Mouse (Mus musculus) midbrain, embryonic 13.5 days (tissue): ENCODE data around the gene Olfr585. TPM values are rescaled to one million over a fixed set of nuclear protein-coding genes. Genes with fewer than 3 reads are reported as not detected.

ENCODE experiments used
- ATAC-seq: fragments of 200-750 bp; cut with Nextera tagmentation; 2 replicates; pipeline ENCODE4 v1.8.0; 2017; ENCODE audit warnings: mild to moderate bottlenecking, moderate TSS enrichment, moderate library complexity
- H3K27ac ChIP-seq: fragments of 300-500 bp; sonication (generic); 2 replicates; pipeline ENCODE4 v1.5.1; 2015; ENCODE audit warnings: inconsistent platforms, mild to moderate bottlenecking, moderate library complexity
- H3K27me3 ChIP-seq: fragments of 300-500 bp; sonication (generic); 2 replicates; pipeline ENCODE4 v1.6.1; 2015; ENCODE audit warnings: mild to moderate bottlenecking, inconsistent platforms
- H3K36me3 ChIP-seq: fragments of 300-500 bp; sonication (generic); 2 replicates; pipeline ENCODE4 v1.6.1; 2015; ENCODE audit warnings: mild to moderate bottlenecking, inconsistent platforms
- H3K4me1 ChIP-seq: fragments of 300-500 bp; sonication (generic); replicated peaks from 2 replicates; pipeline ENCODE4 v1.6.1; 2015; ENCODE audit warnings: inconsistent platforms
- H3K4me2 ChIP-seq: fragments of 300-500 bp; sonication (generic); replicated peaks from 2 replicates; pipeline ENCODE4 v1.6.1; 2015; ENCODE audit warnings: moderate library complexity, mild to moderate bottlenecking, inconsistent platforms
- H3K4me3 ChIP-seq: fragments of 300-500 bp; sonication (generic); replicated peaks from 2 replicates; pipeline ENCODE4 v1.5.1; 2015; ENCODE audit warnings: mild to moderate bottlenecking, inconsistent platforms
- H3K9ac ChIP-seq: fragments of 300-500 bp; sonication (generic); replicated peaks from 2 replicates; pipeline ENCODE4 v1.6.1; 2015; ENCODE audit warnings: mild to moderate bottlenecking, inconsistent platforms
- H3K9me3 ChIP-seq: fragments of 300-500 bp; sonication (generic); 2 replicates; pipeline ENCODE4 v1.6.1; 2016; ENCODE audit warnings: mild to moderate bottlenecking, inconsistent platforms
- WGBS: fragments of 180-500 bp; shearing (Covaris S2); methylation state at CpG from one replicate; pipeline ENCODE4 v1.1.7; 2015; 5-methylcytosine and 5-hydroxymethylcytosine counted together
- polyA plus RNA-seq: library from polyadenylated mRNA; unstranded; fragments of >200 nt; fragmentation: Nextera tagmentation; extraction: Ambion mirVana; gene quantifications from 2 replicates; pipeline ENCODE4 v1.2.1, GENCODE M21; 2015

The Olfr585 gene
- not detected in 2 replicates for polyA plus RNA-seq

DNA sequence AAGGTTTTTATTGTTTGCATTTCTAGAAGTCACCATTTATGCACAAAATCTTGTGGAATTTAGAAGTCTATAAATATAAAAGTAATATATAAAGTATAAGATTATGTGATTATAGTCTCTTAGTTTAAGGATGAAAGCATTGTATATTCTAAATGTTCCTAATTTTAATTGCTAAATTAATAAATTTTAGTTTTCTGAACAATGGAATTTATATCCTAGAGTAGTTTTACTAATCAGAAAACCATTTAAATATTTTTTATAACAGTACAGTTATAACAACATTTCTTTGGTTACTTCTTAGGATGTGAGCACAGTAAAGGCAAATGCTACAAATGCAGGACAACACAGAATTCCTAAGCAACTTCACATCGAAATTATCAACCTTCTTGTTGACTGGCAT lies at the start of gene Olfr585:
TSS of gene Olfr585 (plus strand) at position 301 of the 400 bp plus-strand sequence.
- Histone ChIP-seq H3K27ac (no peak within 1 kb of the TSS), H3K27me3 (no peaks in the 10 kb centered on the region), H3K9ac (no peak within 1 kb of the TSS), H3K4me2 (no peak within 1 kb of the TSS), H3K4me3 (no peak within 1 kb of the TSS), H3K9me3 (no peaks in the 10 kb centered on the region), H3K4me1 (no peaks in the 10 kb centered on the region), H3K36me3 (no peaks in the 10 kb centered on the region)
- 89% methylated on average over 1 of the region's 1 CpGs for WGBS
- ATAC-seq = no peak

DNA sequence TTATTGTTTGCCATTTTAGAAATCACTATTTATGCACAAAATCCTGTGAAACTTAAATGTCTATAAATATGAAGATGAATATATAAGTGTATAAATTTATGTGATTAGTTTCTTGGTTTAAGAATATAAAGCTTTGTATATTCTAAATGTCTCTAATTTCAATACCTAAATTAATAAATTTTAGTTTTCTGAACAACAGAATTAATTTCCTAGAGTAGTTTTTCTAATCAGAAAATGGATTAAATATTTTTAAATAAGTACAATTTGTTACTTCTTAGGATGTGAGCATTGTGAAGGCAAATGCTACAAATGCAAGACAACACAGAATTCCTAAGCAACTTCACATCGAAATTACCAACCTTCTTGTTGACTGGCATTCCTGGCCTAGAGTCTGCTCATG lies 46.5 kb upstream of the Olfr585 start, which contains the start of gene Olfr583:
TSS of gene Olfr583 (plus strand) at position 301 of the 400 bp plus-strand sequence.
- ATAC-seq = no peak
- no peak within 1 kb of the TSS for H3K4me3 ChIP-seq
- H3K27me3 ChIP-seq = no peaks in the 10 kb centered on the region
- no peak within 1 kb of the TSS for H3K27ac ChIP-seq
- WGBS = 91% methylated on average over 1 of the region's 1 CpGs
- no peak within 1 kb of the TSS for H3K4me2 ChIP-seq
- H3K36me3 ChIP-seq = no peaks in the 10 kb centered on the region
- H3K9me3 ChIP-seq = no peaks in the 10 kb centered on the region
- H3K4me1 ChIP-seq = no peaks in the 10 kb centered on the region
- no peak within 1 kb of the TSS for H3K9ac ChIP-seq

DNA sequence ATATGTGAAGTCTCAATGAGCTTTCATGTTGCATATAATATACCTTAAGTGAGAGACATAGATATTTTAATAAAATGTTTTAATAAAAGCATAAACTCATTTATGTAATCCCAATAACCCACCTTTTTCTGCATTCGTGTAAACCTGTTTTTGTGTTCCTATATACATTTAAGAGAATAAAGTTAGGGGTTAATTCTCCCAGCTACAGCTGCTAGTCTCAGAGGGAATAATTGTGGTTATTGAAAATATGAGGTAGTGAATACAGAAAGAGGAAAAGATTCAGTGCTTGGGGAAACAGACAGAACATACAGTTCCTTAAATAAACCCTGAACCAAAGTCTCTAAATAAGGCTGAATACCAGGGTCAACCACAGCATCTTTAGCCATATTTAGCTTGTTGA lies 15.9 kb upstream of the Olfr585 start, which contains the start of gene Olfr584:
TSS of gene Olfr584 (plus strand) at position 301 of the 400 bp plus-strand sequence.
- no peak within 1 kb of the TSS for H3K4me3 ChIP-seq
- no peaks in the 10 kb centered on the region for H3K36me3 ChIP-seq
- ATAC-seq = no peak
- no peak within 1 kb of the TSS for H3K27ac ChIP-seq
- WGBS = 91% methylated on average over 1 of the region's 1 CpGs
- H3K27me3 ChIP-seq = no peaks in the 10 kb centered on the region
- no peak within 1 kb of the TSS for H3K4me2 ChIP-seq
- H3K9ac ChIP-seq = no peak within 1 kb of the TSS
- H3K9me3 ChIP-seq = no peaks in the 10 kb centered on the region
- no peaks in the 10 kb centered on the region for H3K4me1 ChIP-seq

DNA sequence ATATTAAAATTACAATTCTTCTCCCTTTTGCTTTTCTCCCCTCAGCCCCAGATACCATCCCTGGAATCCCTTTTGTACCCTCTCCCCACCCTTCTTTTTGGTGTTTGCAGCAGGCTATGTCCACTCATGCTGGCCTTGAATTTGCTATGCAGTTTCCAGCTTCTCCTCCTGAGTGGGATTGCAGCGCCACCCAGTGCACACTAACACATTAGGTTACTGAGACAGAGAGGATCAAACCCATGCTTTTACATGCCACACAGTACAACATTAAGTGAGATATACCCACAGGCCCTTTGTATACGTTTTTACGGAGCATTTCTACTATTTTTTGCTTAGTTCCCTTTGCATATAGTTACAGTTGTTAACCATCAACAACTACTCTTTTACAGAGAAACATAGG lies 21.9 kb downstream of the Olfr585 start:
- Histone ChIP-seq H3K4me3 (no peak overlapping the region), H3K4me1 (no peaks in the 10 kb centered on the region), H3K9me3 (no peaks in the 10 kb centered on the region), H3K9ac (no peak overlapping the region), H3K36me3 (no peaks in the 10 kb centered on the region), H3K4me2 (no peak overlapping the region), H3K27me3 (no peaks in the 10 kb centered on the region), H3K27ac (no peak overlapping the region)
- ATAC-seq = no peak
- WGBS = 41% methylated on average over 3 of the region's 3 CpGs

DNA sequence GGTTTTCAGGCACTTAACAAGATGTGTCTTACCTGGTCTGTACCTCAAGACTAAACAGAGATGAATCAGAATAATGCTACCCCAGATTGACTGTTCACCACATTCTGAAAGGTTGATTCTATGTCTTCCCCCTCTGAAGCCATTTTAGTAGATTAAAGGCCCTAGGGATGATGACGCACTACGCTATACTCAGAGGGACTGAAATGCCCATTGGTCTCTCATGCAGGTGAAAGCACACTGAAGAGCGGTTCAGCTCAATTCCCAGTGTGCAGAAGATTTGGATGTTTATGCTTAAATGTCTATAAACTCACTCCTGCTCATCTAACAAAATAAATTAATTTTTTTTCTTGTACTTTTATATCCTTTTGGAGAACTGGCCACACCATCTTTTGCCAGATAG lies 28.0 kb downstream of the Olfr585 start, which contains the start of gene Olfr586:
TSS of gene Olfr586 (minus strand) at position 101 of the 400 bp plus-strand sequence.
- H3K9ac ChIP-seq = no peak within 1 kb of the TSS
- no peaks in the 10 kb centered on the region for H3K4me1 ChIP-seq
- no peak for ATAC-seq
- H3K36me3 ChIP-seq = no peaks in the 10 kb centered on the region
- no peaks in the 10 kb centered on the region for H3K27me3 ChIP-seq
- no peak within 1 kb of the TSS for H3K27ac ChIP-seq
- no peak within 1 kb of the TSS for H3K4me2 ChIP-seq
- H3K9me3 ChIP-seq = no peaks in the 10 kb centered on the region
- no peak within 1 kb of the TSS for H3K4me3 ChIP-seq
- 94% methylated on average over 3 of the region's 3 CpGs for WGBS

DNA sequence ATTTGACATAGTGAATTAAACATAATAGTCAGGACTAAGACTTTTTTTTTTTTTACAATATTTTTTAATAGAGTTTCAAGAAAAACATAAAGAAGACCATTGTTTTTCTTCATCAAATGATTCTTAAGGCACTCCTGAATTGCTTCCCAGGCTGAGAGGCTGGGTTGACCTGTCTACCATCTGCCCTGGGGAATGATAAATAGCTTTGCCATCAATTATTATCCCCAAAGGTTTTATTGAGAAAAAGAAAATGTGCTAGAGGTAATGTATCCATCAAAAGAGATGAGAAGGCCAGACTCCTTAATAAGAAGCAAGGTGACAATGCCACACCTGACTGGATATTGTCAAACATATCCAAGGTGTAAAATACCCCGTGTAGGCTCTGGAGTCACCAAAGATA lies 43.1 kb downstream of the Olfr585 start, which contains the start of gene Olfr588-ps1:
TSS of gene Olfr588-ps1 (plus strand) at position 301 of the 400 bp plus-strand sequence.
- H3K4me1 ChIP-seq = no peaks in the 10 kb centered on the region
- no peak within 1 kb of the TSS for H3K9ac ChIP-seq
- H3K27me3 ChIP-seq = no peaks in the 10 kb centered on the region
- no peak for ATAC-seq
- 80% methylated on average over 1 of the region's 1 CpGs for WGBS
- H3K27ac ChIP-seq = no peak within 1 kb of the TSS
- H3K4me3 ChIP-seq = no peak within 1 kb of the TSS
- H3K36me3 ChIP-seq = no peaks in the 10 kb centered on the region
- no peaks in the 10 kb centered on the region for H3K9me3 ChIP-seq
- H3K4me2 ChIP-seq = no peak within 1 kb of the TSS

Other genes starting within 250 kb of the Olfr585 start
- gene Olfr566, start 239.0 kb upstream of the Olfr585 start, polyA plus RNA-seq = not detected in 2 replicates
- gene Olfr568, start 220.6 kb upstream of the Olfr585 start, polyA plus RNA-seq = not detected in 2 replicates
- not detected in 2 replicates for gene Olfr569, start 206.8 kb upstream of the Olfr585 start, polyA plus RNA-seq
- not detected in 2 replicates for gene Olfr570, start 203.1 kb upstream of the Olfr585 start, polyA plus RNA-seq
- gene Olfr571, start 180.2 kb upstream of the Olfr585 start, polyA plus RNA-seq = not detected in 2 replicates
- gene Olfr572, start 173.3 kb upstream of the Olfr585 start, polyA plus RNA-seq = not detected in 2 replicates
- gene Olfr573-ps1, start 155.1 kb upstream of the Olfr585 start, polyA plus RNA-seq = not detected in 2 replicates
- gene Olfr574, start 149.3 kb upstream of the Olfr585 start, polyA plus RNA-seq = not detected in 2 replicates
- gene Olfr575, start 138.9 kb upstream of the Olfr585 start, polyA plus RNA-seq = not detected in 2 replicates
- gene Olfr576, start 135.1 kb upstream of the Olfr585 start, polyA plus RNA-seq = not detected in 2 replicates
- gene Olfr577, start 121.8 kb upstream of the Olfr585 start, polyA plus RNA-seq = not detected in 2 replicates
- not detected in 2 replicates for gene Olfr578, start 108.4 kb upstream of the Olfr585 start, polyA plus RNA-seq
- not detected in 2 replicates for gene Olfr582, start 59.7 kb upstream of the Olfr585 start, polyA plus RNA-seq
- not detected in 2 replicates for gene Olfr583, start 46.4 kb upstream of the Olfr585 start, polyA plus RNA-seq
- not detected in 2 replicates for gene Olfr584, start 15.8 kb upstream of the Olfr585 start, polyA plus RNA-seq
- gene Olfr586, start 27.9 kb downstream of the Olfr585 start, polyA plus RNA-seq = not detected in 2 replicates
- not detected in 2 replicates for gene Olfr588-ps1, start 43.2 kb downstream of the Olfr585 start, polyA plus RNA-seq
- not detected in 2 replicates for gene Olfr589, start 58.6 kb downstream of the Olfr585 start, polyA plus RNA-seq
- not detected in 2 replicates for gene Olfr591, start 80.6 kb downstream of the Olfr585 start, polyA plus RNA-seq
- gene Olfr592, start 87.1 kb downstream of the Olfr585 start, polyA plus RNA-seq = not detected in 2 replicates
- gene Olfr593, start 114.1 kb downstream of the Olfr585 start, polyA plus RNA-seq = not detected in 2 replicates
- not detected in 2 replicates for gene Olfr594, start 119.3 kb downstream of the Olfr585 start, polyA plus RNA-seq
- gene Usp17ld, start 154.8 kb downstream of the Olfr585 start, polyA plus RNA-seq = not detected in 2 replicates
- gene Olfr596, start 207.9 kb downstream of the Olfr585 start, polyA plus RNA-seq = not detected in 2 replicates
- gene Olfr597, start 218.6 kb downstream of the Olfr585 start, polyA plus RNA-seq = not detected in 2 replicates
- not detected in 2 replicates for gene Olfr598, start 225.8 kb downstream of the Olfr585 start, polyA plus RNA-seq
- gene Olfr599, start 238.2 kb downstream of the Olfr585 start, polyA plus RNA-seq = not detected in 2 replicates